Mouse (Mus musculus) ES-Bruce4 (cell line): ENCODE data around the gene AC109138.7. TPM values are rescaled to one million over a fixed set of nuclear protein-coding genes. Genes with fewer than 3 reads are reported as not detected.

ENCODE experiments used
- H3K27ac ChIP-seq: 2 replicates; pipeline ENCODE4 v1.5.1; 2012; ENCODE audit warnings: low read length, inconsistent platforms; ENCODE audit not compliant: insufficient read depth
- H3K27me3 ChIP-seq: 2 replicates; pipeline ENCODE4 v1.6.1; 2012; ENCODE audit warnings: mild to moderate bottlenecking, low read length, inconsistent platforms; ENCODE audit not compliant: control insufficient read depth, poor library complexity, insufficient read depth, severe bottlenecking
- H3K36me3 ChIP-seq: 2 replicates; pipeline ENCODE4 v1.6.1; 2012; ENCODE audit warnings: inconsistent platforms, mild to moderate bottlenecking, low read length, moderate library complexity; ENCODE audit not compliant: control insufficient read depth, poor library complexity, insufficient read depth, severe bottlenecking
- H3K4me1 ChIP-seq: one replicate; pipeline ENCODE4 v1.8.1; 2011; ENCODE audit warnings: low read length; ENCODE audit not compliant: control insufficient read depth, insufficient read depth
- H3K4me3 ChIP-seq: 2 replicates; pipeline ENCODE4 v1.5.1; 2011; ENCODE audit warnings: low read depth, mild to moderate bottlenecking, low read length
- H3K9ac ChIP-seq: 2 replicates; pipeline ENCODE4 v1.6.1; 2012; ENCODE audit warnings: low read depth, mild to moderate bottlenecking, inconsistent platforms; ENCODE audit not compliant: poor library complexity, severe bottlenecking
- H3K9me3 ChIP-seq: replicated peaks from 2 replicates; pipeline ENCODE4 v1.6.1; 2012; ENCODE audit warnings: mild to moderate bottlenecking, low read length, inconsistent platforms; ENCODE audit not compliant: control insufficient read depth, poor library complexity, insufficient read depth, severe bottlenecking
- CTCF ChIP-seq: IDR thresholded peaks from one replicate; pipeline ENCODE4 v1.8.1; 2011; ENCODE audit warnings: low read depth, low read length
- EP300 ChIP-seq: IDR thresholded peaks from 2 replicates; pipeline ENCODE4 v1.6.1; 2011; ENCODE audit warnings: low read depth, low read length; ENCODE audit not compliant: insufficient read depth
- POLR2A ChIP-seq: IDR thresholded peaks from one replicate; pipeline ENCODE4 v1.8.1; 2011; ENCODE audit warnings: low read length; ENCODE audit not compliant: insufficient read depth
- polyA plus RNA-seq: library from polyadenylated mRNA; stranded (reverse); fragments of >200 nt; gene quantifications from 2 replicates; pipeline ENCODE4 v1.2.4, GENCODE M21; 2011; ENCODE audit warnings: low read depth; ENCODE audit not compliant: missing spikeins, insufficient read depth, insufficient read length

AC109138.7 gene
- polyA plus RNA-seq, 1 experiment = not detected

DNA sequence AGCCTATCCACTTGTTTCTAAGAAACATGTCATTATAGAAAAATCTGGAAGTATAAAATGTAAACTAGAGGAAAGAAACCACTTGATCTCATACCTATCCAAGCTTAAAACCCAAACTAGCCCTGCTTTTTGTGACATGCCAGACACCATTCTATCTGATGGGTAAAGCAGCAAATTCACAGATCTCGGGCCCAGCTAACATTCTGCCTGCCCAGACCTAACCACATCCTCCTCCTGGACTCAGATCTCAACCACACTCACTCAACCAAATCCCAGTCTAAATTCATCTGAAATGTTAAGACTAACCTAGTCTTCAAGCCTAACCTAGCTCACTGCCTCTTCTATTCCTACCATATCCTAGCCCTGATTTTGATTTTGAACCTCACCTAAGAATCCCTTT lies 4.6 kb downstream of the AC109138.7 start:
- no peaks in the 10 kb centered on the region for H3K4me1 ChIP-seq
- H3K27ac ChIP-seq = no peak overlapping the region
- H3K9ac ChIP-seq = no peak overlapping the region
- H3K27me3 ChIP-seq = peaks cover 13% of the 10 kb centered on the region
- TF ChIP-seq CTCF = no peak
- no peak for TF ChIP-seq POLR2A
- TF ChIP-seq EP300 = no peak
- H3K9me3 ChIP-seq = no peaks in the 10 kb centered on the region
- H3K4me3 ChIP-seq = no peak overlapping the region
- no peaks in the 10 kb centered on the region for H3K36me3 ChIP-seq

DNA sequence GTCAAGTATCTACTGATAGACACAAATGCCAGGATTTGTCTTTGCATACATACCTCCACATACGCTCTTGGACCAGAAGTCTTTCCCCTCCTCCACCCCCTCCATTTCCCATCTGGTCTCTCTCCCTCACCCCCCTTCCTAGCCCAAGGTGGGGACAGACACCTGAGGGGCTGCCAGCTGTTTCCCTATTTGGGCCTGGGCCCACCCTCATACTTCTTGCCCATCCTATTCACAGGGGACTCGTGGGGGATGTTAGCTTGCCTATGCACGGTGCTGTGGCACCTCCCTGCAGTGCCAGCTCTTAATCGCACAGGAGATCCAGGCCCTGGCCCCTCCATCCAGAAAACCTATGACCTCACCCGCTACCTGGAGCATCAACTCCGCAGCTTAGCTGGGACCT lies 5.8 kb downstream of the AC109138.7 start:
- Histone ChIP-seq H3K4me1 (no peaks in the 10 kb centered on the region), H3K9me3 (no peaks in the 10 kb centered on the region), H3K27ac (no peak overlapping the region), H3K4me3 (no peak overlapping the region), H3K36me3 (no peaks in the 10 kb centered on the region), H3K9ac (no peak overlapping the region), H3K27me3 (peaks cover 7% of the 10 kb centered on the region)
- no peak for TF ChIP-seq CTCF
- no peak for TF ChIP-seq EP300
- TF ChIP-seq POLR2A = no peak

DNA sequence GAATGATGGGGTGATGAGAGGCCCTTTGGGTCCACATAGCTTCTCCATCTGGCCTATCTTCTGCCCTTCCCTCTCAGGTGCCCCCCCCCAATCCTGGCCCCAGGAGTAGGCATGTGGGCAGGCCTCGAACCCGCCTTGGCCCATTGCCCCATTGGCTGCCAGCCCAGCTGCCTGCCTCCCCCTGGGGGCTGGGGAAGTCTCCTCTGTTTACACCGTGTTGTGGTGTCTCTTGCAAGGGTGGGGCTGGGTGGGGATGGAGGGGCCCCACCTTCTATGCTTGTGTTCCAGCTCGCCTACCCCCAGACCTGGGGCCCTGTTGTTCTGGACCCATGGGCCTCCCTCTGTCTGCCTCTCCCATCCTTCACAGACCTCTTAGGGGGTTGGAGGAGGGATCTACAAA lies 6.3 kb downstream of the AC109138.7 start:
- no peak overlapping the region for H3K4me3 ChIP-seq
- no peaks in the 10 kb centered on the region for H3K4me1 ChIP-seq
- peaks cover 2% of the 10 kb centered on the region for H3K27me3 ChIP-seq
- no peak overlapping the region for H3K9ac ChIP-seq
- H3K9me3 ChIP-seq = no peaks in the 10 kb centered on the region
- no peak overlapping the region for H3K27ac ChIP-seq
- TF ChIP-seq EP300 (no peak), CTCF (no peak), POLR2A (no peak)
- no peaks in the 10 kb centered on the region for H3K36me3 ChIP-seq

DNA sequence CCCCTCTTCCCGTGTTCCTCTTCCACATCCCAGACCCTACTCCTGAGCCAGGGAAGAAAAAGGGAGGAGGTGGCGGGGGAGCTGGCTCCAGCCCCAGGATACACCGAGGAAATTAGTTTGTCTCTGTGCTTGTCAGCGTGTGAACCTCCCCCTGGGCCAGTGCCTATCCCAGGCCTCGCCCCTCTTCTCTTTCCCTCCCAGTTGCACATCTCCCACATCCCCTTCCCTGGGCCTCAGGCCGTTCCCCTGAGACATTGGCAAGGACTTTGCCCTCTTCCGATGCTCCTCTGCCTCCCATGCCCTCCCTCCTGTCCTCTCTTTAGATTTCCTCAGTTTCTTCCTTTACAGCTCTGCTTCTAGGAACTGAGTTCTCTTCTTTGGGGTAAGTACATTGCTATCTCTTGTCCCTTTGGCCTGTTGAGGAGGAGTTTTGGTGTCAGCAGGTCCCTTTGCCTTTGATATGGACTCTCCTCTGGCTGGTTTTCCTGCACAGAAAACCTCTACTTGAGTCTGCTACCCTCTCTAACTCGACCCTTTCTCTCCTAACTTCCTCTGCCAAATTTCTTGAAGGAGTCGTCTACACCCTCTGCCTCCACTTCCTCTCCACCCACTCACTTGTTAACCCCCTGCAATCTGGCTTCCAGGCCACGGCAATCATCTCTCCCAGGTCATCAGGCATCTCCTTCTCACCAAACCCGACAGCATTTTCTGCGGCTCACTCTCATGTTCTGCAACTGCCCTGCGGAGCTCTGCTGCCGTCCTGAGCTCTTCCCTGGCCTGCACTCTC lies 7.0 kb downstream of the AC109138.7 start:
- Histone ChIP-seq H3K9ac (no peak overlapping the region), H3K27me3 (no peaks in the 10 kb centered on the region)

DNA sequence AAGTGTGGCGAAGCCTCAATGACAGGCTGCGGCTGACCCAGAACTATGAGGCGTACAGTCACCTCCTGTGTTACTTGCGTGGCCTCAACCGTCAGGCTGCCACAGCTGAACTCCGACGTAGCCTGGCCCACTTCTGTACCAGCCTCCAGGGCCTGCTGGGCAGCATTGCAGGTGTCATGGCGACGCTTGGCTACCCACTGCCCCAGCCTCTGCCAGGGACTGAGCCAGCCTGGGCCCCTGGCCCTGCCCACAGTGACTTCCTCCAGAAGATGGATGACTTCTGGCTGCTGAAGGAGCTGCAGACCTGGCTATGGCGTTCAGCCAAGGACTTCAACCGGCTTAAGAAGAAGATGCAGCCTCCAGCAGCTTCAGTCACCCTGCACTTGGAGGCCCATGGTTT lies 8.0 kb downstream of the AC109138.7 start:
- TF ChIP-seq EP300 = no peak
- TF ChIP-seq CTCF = no peak
- TF ChIP-seq POLR2A = no peak
- Histone ChIP-seq H3K4me1 (no peaks in the 10 kb centered on the region), H3K9ac (no peak overlapping the region), H3K9me3 (no peaks in the 10 kb centered on the region), H3K27me3 (no peaks in the 10 kb centered on the region), H3K4me3 (no peak overlapping the region), H3K27ac (no peak overlapping the region), H3K36me3 (no peaks in the 10 kb centered on the region)

More for the DNA sequence above, 7.0 kb downstream of the AC109138.7 start:
- H3K27ac ChIP-seq = no peak overlapping the region
- H3K9me3 ChIP-seq = no peaks in the 10 kb centered on the region
- H3K4me1 ChIP-seq = no peaks in the 10 kb centered on the region
- H3K36me3 ChIP-seq = no peaks in the 10 kb centered on the region
- no peak for TF ChIP-seq POLR2A
- no peak for TF ChIP-seq EP300
- TF ChIP-seq CTCF = no peak
- H3K4me3 ChIP-seq = no peak overlapping the region

DNA sequence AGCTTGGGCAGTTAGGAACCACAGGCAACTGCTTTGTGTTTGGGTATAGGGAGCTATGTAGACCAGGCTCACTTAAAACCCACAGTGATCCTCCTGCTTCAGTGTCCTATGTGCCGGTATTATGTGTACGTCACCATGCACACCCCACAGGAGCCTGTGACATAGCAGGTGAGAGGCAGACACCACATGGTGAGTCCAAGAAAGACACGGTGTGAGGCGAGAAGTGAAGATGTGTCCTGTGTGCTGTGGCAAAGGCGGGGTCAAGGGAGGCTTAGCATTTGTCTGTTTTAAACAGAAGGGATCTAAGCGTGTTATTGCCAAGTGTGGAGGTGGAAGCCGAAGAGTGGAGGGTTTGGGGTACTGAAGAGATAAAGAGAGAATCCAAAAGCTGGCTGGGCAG lies 12.6 kb downstream of the AC109138.7 start:
- Histone ChIP-seq H3K4me1 (no peaks in the 10 kb centered on the region), H3K9me3 (no peaks in the 10 kb centered on the region), H3K27ac (no peak overlapping the region), H3K4me3 (no peak overlapping the region), H3K9ac (no peak overlapping the region), H3K27me3 (no peaks in the 10 kb centered on the region), H3K36me3 (no peaks in the 10 kb centered on the region)
- TF ChIP-seq EP300 = no peak
- no peak for TF ChIP-seq POLR2A
